Mouse (Mus musculus): ENCODE data around the gene Acaca. TPM values are rescaled to one million over a fixed set of nuclear protein-coding genes. Genes with fewer than 3 reads are reported as not detected.

Acaca gene
- total RNA-seq, 2 experiments from 2014 or later = 11.4 to 12.5 TPM

GRCm38 (mm10) chr11:84205776-84206175 is 76.3 kb downstream of the Acaca start:
- no peak for DNase-seq
- intact Hi-C loops (cut with DNase I) = no loop called here

GRCm38 (mm10) chr11:84210876-84211275 is 81.4 kb downstream of the Acaca start:
- intact Hi-C loops (cut with DNase I) = no loop called here
- no peak for DNase-seq

DNA sequence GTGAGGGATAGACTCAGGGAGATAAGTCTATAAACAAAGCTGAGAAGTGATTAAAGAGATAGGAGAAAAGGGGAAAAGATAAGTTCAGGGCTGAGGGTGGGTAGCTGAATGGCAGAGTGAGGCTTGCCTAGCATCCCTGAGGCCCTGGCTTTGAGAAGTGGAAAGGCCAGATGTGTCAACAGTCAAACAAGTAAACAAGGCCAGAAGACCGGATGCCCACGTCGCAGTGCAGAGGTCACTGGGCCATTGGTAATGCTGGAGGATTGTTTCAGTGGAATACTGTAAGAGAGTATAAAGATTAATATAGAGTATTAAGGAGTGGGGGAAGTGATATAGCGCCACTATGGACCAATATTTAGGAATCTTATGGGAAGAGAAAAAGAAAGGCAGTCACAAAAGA is 89.5 kb downstream of the Acaca start:
- DNase-seq = no peak
- intact Hi-C loops (cut with DNase I) = no loop called here

- intact Hi-C loops (cut with DNase I) = loop anchor here (10.0 kb wide), 1 partner anchor 99 kb away; no protein-coding TSS in a partner anchor
- DNase-seq = peak; percentile 48 to 60
These were observed 114.1 kb downstream of the Acaca start for GRCm38 (mm10) chr11:84243562-84243961.

DNA sequence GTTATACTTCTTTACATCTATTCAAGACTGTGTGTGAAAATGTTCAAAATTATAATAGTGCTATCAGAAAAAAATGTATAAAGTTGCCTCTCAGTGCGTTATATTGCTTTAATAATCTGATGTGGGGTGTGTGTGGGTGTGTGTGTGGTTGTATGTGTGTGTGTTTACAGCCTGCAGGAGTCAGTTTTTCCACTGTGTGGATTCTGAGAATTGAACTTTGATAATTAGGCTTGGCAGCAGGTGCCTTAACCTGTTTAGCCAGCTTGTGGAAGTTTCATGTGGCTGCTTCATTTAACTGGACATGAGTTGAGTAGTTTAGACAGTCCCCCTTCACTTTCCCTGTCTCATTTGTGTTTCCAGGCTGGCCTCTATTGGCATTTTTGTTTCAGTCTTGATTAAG is 117.9 kb downstream of the Acaca start:
- no peak for DNase-seq
- intact Hi-C loops (cut with DNase I) = loop anchor here (10.0 kb wide), 1 partner anchor 103 kb away; no protein-coding TSS in a partner anchor

GRCm38 (mm10) chr11:84251170-84251569 is 121.7 kb downstream of the Acaca start:
- intact Hi-C loops (cut with DNase I) = no loop called here
- no peak for DNase-seq

GRCm38 (mm10) chr11:84252425-84252824 is 123.0 kb downstream of the Acaca start:
- intact Hi-C loops (cut with DNase I) = no loop called here

GRCm38 (mm10) chr11:84255879-84256278 is 126.4 kb downstream of the Acaca start:
- intact Hi-C loops (cut with DNase I) = no loop called here
- no peak for DNase-seq

More at GRCm38 (mm10) chr11:84252425-84252824, 123.0 kb downstream of the Acaca start:
- no peak for DNase-seq

DNA sequence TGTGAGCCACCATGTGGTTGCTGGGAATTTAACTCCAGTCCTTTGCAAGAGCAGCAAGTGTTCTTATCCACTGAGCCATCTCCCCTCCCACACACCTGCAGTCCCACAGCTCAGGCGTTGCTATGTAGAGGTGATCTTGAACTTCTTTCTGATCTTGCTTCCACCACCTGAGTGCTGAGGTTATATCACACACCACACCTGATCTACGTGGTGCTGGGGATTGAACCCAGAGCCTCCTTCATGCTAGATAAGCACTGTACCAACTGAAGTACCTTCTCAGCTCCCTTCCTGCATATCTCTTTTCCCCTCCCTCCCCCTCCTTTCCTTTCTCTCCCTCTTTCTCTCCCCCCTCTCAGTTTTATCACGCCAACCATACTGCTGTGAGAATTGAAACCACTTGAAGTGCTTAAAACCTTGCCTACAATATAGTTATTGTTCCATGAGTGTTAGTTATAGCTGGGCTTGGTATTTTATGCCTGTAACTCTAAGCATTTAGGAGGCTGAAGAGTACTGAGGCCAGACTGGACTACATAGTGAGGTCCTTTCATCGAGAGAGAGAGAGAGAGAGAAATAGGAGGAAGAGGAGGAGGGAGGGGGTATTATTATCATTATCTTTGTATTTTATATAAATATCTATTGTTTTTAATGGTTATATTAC is 128.7 kb downstream of the Acaca start:
- intact Hi-C loops (cut with DNase I) = no loop called here

GRCm38 (mm10) chr11:84264490-84264889 is 135.0 kb downstream of the Acaca start:
- no peak for DNase-seq
- intact Hi-C loops (cut with DNase I) = loop anchor here (5.0 kb wide), 2 partner anchors 533 to 548 kb away; no protein-coding TSS in a partner anchor

More for the DNA sequence above, 128.7 kb downstream of the Acaca start:
- no peak for DNase-seq

DNA sequence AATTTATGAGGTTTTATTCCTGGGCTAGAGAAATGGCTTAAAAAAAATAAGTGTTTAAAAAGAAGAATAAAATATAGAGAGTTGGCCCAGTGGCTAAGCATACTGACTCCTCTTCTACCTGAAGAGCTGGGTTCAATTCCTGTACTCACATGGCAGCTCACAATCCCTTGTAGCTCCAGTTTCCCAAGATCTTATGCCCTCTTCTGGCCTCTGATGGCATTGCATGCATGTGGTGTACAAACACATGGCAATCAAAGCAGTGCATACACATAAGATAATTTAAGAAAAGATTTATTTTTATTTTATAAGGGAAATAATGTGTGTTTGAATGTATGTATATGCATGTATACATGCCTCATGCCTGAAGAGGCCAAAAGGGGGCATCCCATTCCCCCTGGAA is 138.6 kb downstream of the Acaca start:
- peak in 1 of 2 experiments; percentile 28 for DNase-seq
- intact Hi-C loops (cut with DNase I) = loop anchor here (5.0 kb wide), 3 partner anchors 124 to 244 kb away; partner anchors contain the start of gene Aatf

DNA sequence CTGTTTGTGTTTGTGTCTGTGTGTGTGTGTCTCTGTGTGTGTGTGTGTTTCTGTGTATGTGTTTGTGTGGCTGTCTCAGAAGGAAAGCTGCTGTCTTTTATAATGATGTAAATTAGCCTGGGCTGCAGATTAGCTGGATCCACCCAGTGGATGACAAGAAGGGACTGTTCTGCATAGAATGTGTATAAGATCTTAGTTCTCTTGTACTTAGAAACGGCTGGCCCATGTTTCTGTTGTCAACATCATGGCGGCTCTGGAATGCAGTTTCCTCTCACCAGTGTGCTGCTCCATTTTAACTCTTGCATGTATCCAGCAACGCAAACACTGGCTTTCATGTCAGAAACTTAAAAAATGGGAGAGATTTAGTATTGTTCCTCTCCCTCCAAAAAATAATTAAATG is 141.0 kb downstream of the Acaca start:
- intact Hi-C loops (cut with DNase I) = no loop called here
- DNase-seq = no peak

- intact Hi-C loops (cut with DNase I) = no loop called here
These were observed 142.5 kb downstream of the Acaca start for GRCm38 (mm10) chr11:84271948-84272347.

GRCm38 (mm10) chr11:84272574-84272973 is 143.1 kb downstream of the Acaca start:
- intact Hi-C loops (cut with DNase I) = no loop called here
- no peak for DNase-seq

More at GRCm38 (mm10) chr11:84271948-84272347, 142.5 kb downstream of the Acaca start:
- DNase-seq = no peak

GRCm38 (mm10) chr11:84276979-84277378 is 147.5 kb downstream of the Acaca start:
- intact Hi-C loops (cut with DNase I) = no loop called here
- DNase-seq = no peak

DNA sequence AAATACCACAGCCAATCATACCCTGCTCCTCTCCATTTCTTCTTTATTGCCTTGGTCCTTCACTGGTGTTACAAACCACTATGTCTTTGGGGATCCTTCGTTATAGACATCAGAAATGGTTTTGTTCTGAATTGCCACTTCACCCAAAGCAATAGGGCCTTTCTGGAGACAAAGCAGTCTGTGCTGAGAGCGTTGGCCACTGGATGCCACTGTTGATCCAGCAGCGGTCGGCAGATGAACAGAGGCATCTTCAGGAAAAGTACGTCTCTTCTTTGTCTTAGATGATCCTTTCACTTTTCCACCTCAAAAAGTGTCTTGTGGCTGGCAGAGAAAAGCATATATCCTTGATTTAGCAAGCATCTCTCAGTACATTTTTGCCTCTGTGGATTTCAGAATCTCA is 151.8 kb downstream of the Acaca start:
- no peak for DNase-seq
- intact Hi-C loops (cut with DNase I) = no loop called here

GRCm38 (mm10) chr11:84282944-84283703 is 153.7 kb downstream of the Acaca start:
- intact Hi-C loops (cut with DNase I) = no loop called here

GRCm38 (mm10) chr11:84290781-84291180 is 161.3 kb downstream of the Acaca start:
- DNase-seq = peak in 1 of 2 experiments; percentile 3
- intact Hi-C loops (cut with DNase I) = no loop called here

More at GRCm38 (mm10) chr11:84282944-84283703, 153.7 kb downstream of the Acaca start:
- DNase-seq = no peak

DNA sequence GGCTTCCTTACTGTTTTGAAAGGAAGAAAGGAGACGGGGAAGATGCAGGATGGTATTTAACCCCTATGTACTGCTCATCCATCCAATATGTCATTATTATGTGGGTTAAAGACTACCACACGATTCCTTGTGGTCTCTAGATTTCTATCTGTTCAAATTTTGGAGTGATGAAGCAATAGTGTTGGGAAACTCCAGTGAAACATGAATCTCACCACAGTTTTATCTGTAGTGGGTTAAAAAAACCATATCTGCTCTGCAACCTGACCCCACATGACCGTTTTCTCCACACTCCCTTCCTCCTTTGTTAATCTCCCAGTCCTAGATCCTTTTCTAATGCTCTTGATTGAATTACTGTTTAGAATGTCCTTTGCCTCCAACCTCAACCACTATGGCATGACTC is 163.1 kb downstream of the Acaca start:
- DNase-seq = no peak
- intact Hi-C loops (cut with DNase I) = no loop called here

- no peak for DNase-seq
- intact Hi-C loops (cut with DNase I) = no loop called here
These were observed 163.8 kb downstream of the Acaca start for GRCm38 (mm10) chr11:84293288-84293687.

- no peak for DNase-seq
These were observed 166.9 kb downstream of the Acaca start for GRCm38 (mm10) chr11:84296337-84296736.

More at GRCm38 (mm10) chr11:84296337-84296736, 166.9 kb downstream of the Acaca start:
- intact Hi-C loops (cut with DNase I) = no loop called here

Measured in heart, postnatal 14 days (tissue).